Mouse (Mus musculus): ENCODE measurements around the gene Sftpa1. TPM values are rescaled to one million over a fixed set of nuclear protein-coding genes. Genes with fewer than 3 reads are reported as not detected.

Sftpa1 gene
- polyA plus RNA-seq, 1 experiment from 2014 or later, result 4,929 TPM

DNA sequence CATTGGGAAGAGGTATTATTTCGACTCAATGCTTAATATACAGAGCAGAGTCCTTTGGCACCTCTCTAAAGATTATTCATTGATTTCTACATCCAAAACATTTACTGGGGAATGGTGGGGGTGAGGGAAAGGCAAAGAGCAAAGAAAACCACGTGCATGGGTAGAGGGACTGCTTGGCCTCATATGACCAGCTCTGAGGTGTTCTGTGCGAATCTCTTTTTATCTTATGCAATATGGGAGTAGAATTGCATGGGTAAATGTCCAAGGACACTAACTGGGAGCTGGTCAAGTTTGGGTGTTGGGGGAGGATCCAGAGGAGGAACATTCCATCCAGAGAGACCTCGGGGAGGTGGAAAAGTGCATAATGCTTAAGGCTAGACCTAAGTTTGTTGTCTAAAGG, 18.6 kb upstream of the Sftpa1 start:
- no peak for DNase-seq (ENCODE audit: low spot score)
- H3K27me3 ChIP-seq (replicated peaks; ENCODE audit: insufficient read depth, low read length), result no peaks in the 10 kb centered on the region
- no peak overlapping the region for H3K9ac ChIP-seq (replicated peaks; ENCODE audit: low read depth)
- no peaks in the 10 kb centered on the region for H3K4me1 ChIP-seq (ENCODE audit: insufficient read depth, low read depth, low read length)
- no peak overlapping the region for H3K27ac ChIP-seq (ENCODE audit: low read length)
- H3K4me3 ChIP-seq (ENCODE audit: low read depth, low read length), result no peak overlapping the region
- no peak for TF ChIP-seq CTCF (IDR thresholded peaks at IDR 0.05)
- no peak overlapping the region for H3K4me2 ChIP-seq (replicated peaks; ENCODE audit: low read depth, low read length)
- no peak for ATAC-seq
- WGBS, result 69% methylated on average over 4 of the region's 4 CpGs
- no peaks in the 10 kb centered on the region for H3K9me3 ChIP-seq (ENCODE audit: low read length)
- H3K36me3 ChIP-seq (ENCODE audit: insufficient read depth, low read length), result no peaks in the 10 kb centered on the region

DNA sequence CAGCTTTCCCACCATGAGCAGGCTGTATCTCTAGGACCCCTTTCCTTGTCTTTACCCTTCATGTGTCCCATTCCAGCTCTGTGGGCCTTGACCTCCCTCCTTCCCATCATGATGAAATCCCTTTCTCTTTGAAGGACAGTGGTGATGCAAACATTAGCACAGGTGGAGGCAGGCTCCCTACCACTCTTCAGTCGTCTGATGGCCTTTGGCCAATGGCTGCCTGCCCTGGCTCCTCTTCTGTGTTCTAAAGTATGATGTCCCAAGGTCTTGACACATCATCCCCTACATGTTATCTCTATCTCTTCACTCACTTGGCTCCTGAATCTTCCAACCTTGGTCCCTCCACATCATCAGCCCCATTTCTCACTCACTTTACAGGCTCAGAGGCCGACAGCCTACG, 15.3 kb upstream of the Sftpa1 start:
- Histone ChIP-seq H3K4me1 (ENCODE audit: insufficient read depth, low read depth, low read length) (no peaks in the 10 kb centered on the region), H3K36me3 (ENCODE audit: insufficient read depth, low read length) (no peaks in the 10 kb centered on the region)
- 83% methylated on average over 3 of the region's 3 CpGs for WGBS

DNA sequence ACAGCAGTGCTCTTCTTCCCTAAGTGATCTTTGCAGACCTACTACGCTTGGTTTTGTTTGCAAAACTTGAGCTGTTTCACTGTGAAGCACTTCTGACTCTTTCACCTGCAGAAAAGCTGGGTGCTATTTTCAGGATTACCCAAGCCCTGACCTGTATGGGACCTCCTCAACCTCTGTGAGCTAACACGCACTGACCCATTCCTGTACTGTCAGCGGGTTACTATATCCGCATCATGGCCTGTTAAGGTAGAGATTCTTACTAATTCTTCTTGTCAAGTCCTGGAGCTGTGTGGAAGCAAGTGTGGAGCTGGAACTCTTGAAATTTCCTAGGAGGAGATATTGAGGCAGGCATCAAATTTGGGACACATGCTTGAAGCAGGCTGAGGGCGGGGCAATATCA, 6.9 kb upstream of the Sftpa1 start:
- Histone ChIP-seq H3K27ac (ENCODE audit: low read length) (no peak overlapping the region), H3K36me3 (ENCODE audit: insufficient read depth, low read length) (no peaks in the 10 kb centered on the region), H3K4me3 (ENCODE audit: low read depth, low read length) (no peak overlapping the region), H3K4me1 (ENCODE audit: insufficient read depth, low read depth, low read length) (no peaks in the 10 kb centered on the region), H3K27me3 (replicated peaks; ENCODE audit: insufficient read depth, low read length) (no peaks in the 10 kb centered on the region), H3K9me3 (ENCODE audit: low read length) (no peaks in the 10 kb centered on the region), H3K9ac (replicated peaks; ENCODE audit: low read depth) (no peak overlapping the region), H3K4me2 (replicated peaks; ENCODE audit: low read depth, low read length) (no peak overlapping the region)
- no peak for TF ChIP-seq CTCF (IDR thresholded peaks at IDR 0.05)
- TF ChIP-seq EP300 (IDR thresholded peaks at IDR 0.05), result no peak
- WGBS, result 81% methylated on average over 5 of the region's 5 CpGs
- no peak for DNase-seq (ENCODE audit: low spot score)
- ATAC-seq, result no peak

More for the DNA sequence above, 15.3 kb upstream of the Sftpa1 start:
- no peaks in the 10 kb centered on the region for H3K27me3 ChIP-seq (replicated peaks; ENCODE audit: insufficient read depth, low read length)
- H3K9me3 ChIP-seq (ENCODE audit: low read length), result no peaks in the 10 kb centered on the region
- H3K4me3 ChIP-seq (ENCODE audit: low read depth, low read length), result no peak overlapping the region
- H3K27ac ChIP-seq (ENCODE audit: low read length), result no peak overlapping the region
- no peak overlapping the region for H3K9ac ChIP-seq (replicated peaks; ENCODE audit: low read depth)
- DNase-seq (ENCODE audit: low spot score), result no peak
- no peak overlapping the region for H3K4me2 ChIP-seq (replicated peaks; ENCODE audit: low read depth, low read length)
- TF ChIP-seq CTCF (IDR thresholded peaks at IDR 0.05) (no peak), EP300 (IDR thresholded peaks at IDR 0.05) (no peak)
- no peak for ATAC-seq

DNA sequence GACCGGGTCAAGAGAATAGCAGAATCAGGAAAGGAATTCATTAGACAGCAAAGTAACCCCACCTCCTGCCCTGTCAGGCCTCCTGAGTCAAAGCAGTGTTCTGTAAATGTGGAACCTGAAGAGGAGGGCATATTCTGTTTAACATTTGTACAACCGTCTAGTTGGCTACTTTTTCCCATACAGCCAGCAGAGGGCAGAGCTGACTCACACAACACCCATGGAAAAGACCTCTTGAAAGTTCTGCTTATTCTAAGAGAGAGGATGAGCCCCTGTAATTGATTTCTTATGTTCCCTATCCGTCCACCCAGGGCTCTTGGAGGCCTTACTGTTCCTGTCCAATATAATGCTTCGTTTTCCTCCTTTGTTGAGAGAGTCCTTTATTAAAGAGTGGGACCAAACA, 3.6 kb upstream of the Sftpa1 start:
- Histone ChIP-seq H3K9me3 (ENCODE audit: low read length) (no peaks in the 10 kb centered on the region), H3K4me2 (replicated peaks; ENCODE audit: low read depth, low read length) (no peak overlapping the region), H3K4me1 (ENCODE audit: insufficient read depth, low read depth, low read length) (peaks cover 3% of the 10 kb centered on the region; the same call in 1 of the 2 replicates), H3K4me3 (ENCODE audit: low read depth, low read length) (no peak overlapping the region), H3K36me3 (ENCODE audit: insufficient read depth, low read length) (no peaks in the 10 kb centered on the region), H3K27ac (ENCODE audit: low read length) (no peak overlapping the region), H3K9ac (replicated peaks; ENCODE audit: low read depth) (no peak overlapping the region), H3K27me3 (replicated peaks; ENCODE audit: insufficient read depth, low read length) (no peaks in the 10 kb centered on the region)
- no peak for ATAC-seq
- WGBS, result 12% methylated on average over 4 of the region's 4 CpGs
- DNase-seq (ENCODE audit: low spot score), result peak; percentile 57
- TF ChIP-seq EP300 (IDR thresholded peaks at IDR 0.05), result no peak
- peak; percentile 76 for TF ChIP-seq CTCF (IDR thresholded peaks at IDR 0.05)

DNA sequence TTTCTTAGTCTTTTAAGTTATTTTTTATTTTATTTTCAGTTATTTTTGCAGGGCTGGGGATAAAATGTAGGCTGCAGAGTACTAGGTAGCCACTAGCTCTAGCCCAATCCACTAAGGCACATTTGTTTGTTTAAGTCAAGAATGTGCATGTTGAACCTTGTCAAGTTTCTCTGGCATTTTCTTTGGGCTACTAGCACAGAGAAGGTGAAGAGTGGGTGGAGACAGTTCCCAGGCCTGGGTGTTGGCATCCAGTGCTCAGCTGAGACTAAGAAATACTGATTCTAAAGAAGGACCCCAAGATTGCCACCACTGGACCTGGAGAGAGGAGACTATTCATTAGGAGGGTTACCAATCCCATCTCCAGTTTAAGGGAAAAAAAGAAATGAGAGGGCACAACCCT, 5.4 kb downstream of the Sftpa1 start:
- H3K27me3 ChIP-seq (replicated peaks; ENCODE audit: insufficient read depth, low read length), result no peaks in the 10 kb centered on the region
- TF ChIP-seq EP300 (IDR thresholded peaks at IDR 0.05) (0 out of 2 replicates have a peak, but pooled peaks have one; percentile 22), CTCF (IDR thresholded peaks at IDR 0.05) (no peak)
- H3K9me3 ChIP-seq (ENCODE audit: low read length), result no peaks in the 10 kb centered on the region
- DNase-seq (ENCODE audit: low spot score) (peak; percentile 59), ATAC-seq (peak; percentile 36)
- no peaks in the 10 kb centered on the region for H3K36me3 ChIP-seq (ENCODE audit: insufficient read depth, low read length)
- H3K4me3 ChIP-seq (ENCODE audit: low read depth, low read length), result no peak overlapping the region
- H3K4me2 ChIP-seq (replicated peaks; ENCODE audit: low read depth, low read length), result no peak overlapping the region
- H3K27ac ChIP-seq (ENCODE audit: low read length), result no peak overlapping the region
- no peaks in the 10 kb centered on the region for H3K4me1 ChIP-seq (ENCODE audit: insufficient read depth, low read depth, low read length)
- H3K9ac ChIP-seq (replicated peaks; ENCODE audit: low read depth), result no peak overlapping the region

DNA sequence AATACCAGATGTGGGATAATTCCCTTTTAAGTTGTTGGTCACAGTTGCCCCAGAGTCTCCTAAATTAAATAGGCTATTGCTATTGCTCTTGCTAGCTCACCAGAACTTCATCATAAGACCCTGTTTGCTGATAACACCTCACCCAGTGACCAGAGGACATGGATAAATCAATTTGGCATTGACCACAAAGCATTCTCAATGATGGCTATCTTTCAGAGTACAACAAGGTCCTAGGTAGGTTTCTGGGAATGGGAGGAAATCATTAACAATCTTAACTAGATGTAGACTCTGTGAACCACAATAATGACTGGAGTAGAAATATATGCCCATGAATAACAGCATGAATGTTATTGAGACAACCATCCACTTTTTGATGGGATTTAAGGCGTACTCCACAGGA, 9.1 kb downstream of the Sftpa1 start:
- Histone ChIP-seq H3K9me3 (ENCODE audit: low read length) (no peaks in the 10 kb centered on the region), H3K4me3 (ENCODE audit: low read depth, low read length) (no peak overlapping the region), H3K36me3 (ENCODE audit: insufficient read depth, low read length) (no peaks in the 10 kb centered on the region), H3K4me2 (replicated peaks; ENCODE audit: low read depth, low read length) (no peak overlapping the region), H3K9ac (replicated peaks; ENCODE audit: low read depth) (no peak overlapping the region), H3K27ac (ENCODE audit: low read length) (no peak overlapping the region), H3K4me1 (ENCODE audit: insufficient read depth, low read depth, low read length) (no peaks in the 10 kb centered on the region), H3K27me3 (replicated peaks; ENCODE audit: insufficient read depth, low read length) (no peaks in the 10 kb centered on the region)
- WGBS, result 90% methylated on average over 1 of the region's 1 CpGs
- DNase-seq (ENCODE audit: low spot score) (no peak), ATAC-seq (no peak)
- TF ChIP-seq EP300 (IDR thresholded peaks at IDR 0.05) (no peak), CTCF (IDR thresholded peaks at IDR 0.05) (no peak)

DNA sequence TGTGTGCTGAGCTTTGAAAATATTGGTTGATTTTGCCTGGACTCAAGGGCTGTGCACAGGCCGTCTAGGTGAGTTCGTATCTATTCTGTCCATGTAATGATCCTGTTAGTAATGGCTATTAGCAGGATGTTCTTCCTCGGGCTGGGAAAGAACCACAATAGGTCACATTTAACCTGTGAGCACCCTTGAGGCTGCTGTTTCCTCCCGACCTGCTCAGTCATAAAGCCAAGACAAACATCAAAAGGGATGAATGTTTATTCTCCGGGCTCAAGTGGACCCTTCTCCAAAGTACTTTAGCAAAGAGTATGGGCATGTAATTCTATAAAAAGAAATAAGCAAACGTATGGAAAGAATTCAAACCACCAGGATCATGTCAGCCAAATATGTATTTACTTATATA, 14.5 kb downstream of the Sftpa1 start:
- no peaks in the 10 kb centered on the region for H3K9me3 ChIP-seq (ENCODE audit: low read length)
- no peak overlapping the region for H3K4me3 ChIP-seq (ENCODE audit: low read depth, low read length)
- 31% methylated on average over 6 of the region's 6 CpGs for WGBS
- H3K27me3 ChIP-seq (replicated peaks; ENCODE audit: insufficient read depth, low read length), result no peaks in the 10 kb centered on the region
- no peak overlapping the region for H3K27ac ChIP-seq (ENCODE audit: low read length)
- H3K4me1 ChIP-seq (ENCODE audit: insufficient read depth, low read depth, low read length), result no peaks in the 10 kb centered on the region; the same call in 1 of the 2 replicates
- H3K4me2 ChIP-seq (replicated peaks; ENCODE audit: low read depth, low read length), result no peak overlapping the region
- TF ChIP-seq EP300 (IDR thresholded peaks at IDR 0.05), result peak; percentile 87
- TF ChIP-seq CTCF (IDR thresholded peaks at IDR 0.05), result no peak
- no peak overlapping the region for H3K9ac ChIP-seq (replicated peaks; ENCODE audit: low read depth)
- DNase-seq (ENCODE audit: low spot score) (peak; percentile 83), ATAC-seq (peak; percentile 85)
- no peaks in the 10 kb centered on the region for H3K36me3 ChIP-seq (ENCODE audit: insufficient read depth, low read length)
